Mouse (Mus musculus): ENCODE measurements at regions not wholly inside any gene's neighbourhood (a gene's known extent, or its start where the extent isn't known, plus 50 kb on each side); places are given as distances from the start of the nearest gene placed in this dataset.

DNA sequence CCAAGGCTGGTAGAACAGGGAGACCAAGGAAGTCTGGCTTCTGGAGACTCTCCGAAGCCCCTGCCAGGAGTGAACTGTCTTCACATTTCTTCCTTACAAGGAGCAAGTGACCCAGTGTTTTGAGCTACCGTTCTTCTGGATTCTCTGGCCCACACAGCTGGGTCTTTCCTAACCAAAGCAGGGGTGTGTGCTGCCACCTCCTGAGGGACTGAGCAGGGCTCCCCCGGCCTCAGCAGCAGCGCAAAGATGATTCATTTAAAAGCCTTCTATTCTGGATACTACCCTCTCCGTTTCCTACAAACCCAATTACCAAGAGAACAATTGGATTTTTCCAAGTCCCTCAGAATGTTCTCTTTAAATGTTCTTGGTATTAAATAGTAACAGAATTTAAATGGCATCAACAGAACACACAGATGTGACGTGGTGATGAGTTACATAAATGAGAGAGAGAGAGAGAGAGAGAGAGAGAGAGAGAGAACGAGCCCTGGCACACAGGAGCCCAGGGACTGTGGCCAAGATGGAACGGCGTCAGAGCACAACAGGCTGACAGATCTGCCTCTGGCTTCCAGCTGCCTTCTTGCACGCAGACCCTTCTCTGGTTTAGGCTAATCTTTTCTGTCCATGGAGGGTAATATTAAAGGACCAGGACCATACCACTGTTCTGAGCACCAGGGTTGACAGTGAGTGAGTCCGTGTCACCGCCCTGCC lies 191.6 kb downstream of the Agtpbp1 start:
- H3K27ac ChIP-seq, result peak overlapping the region; percentile 89
- peak; percentile 58 to 63 for DNase-seq (ENCODE audit: extremely low spot score in 1 of 2, low spot score in 2 of 2)
- H3K4me3 ChIP-seq, result no peak overlapping the region
- intact Hi-C loops (cut with DNase I), result loop anchor here (5.0 to 10.0 kb wide), 2 partner anchors 181 to 299 kb away; no protein-coding TSS in a partner anchor
- no peak for TF ChIP-seq CTCF (IDR thresholded peaks at IDR 0.05)

DNA sequence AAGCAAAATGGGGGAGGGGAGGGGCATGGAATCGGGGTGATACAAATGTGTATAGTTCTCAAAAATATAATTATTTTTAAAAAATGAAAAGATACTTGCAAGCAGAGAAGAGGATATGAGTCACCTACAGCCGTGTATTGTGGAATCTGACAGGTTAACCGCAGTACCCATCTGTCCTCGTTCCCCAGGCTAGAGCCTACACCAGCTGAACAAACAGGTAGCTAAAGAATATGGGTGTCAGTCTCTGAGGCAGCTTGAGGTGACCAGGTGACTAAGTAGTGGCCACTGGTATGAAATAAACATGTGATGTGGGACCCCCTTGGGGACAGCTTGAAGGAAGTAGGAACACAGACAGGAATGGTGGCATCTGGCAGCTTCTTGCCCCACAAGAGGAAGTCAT lies 192.2 kb downstream of the Agtpbp1 start:
- no peak overlapping the region for H3K4me3 ChIP-seq
- no peak for DNase-seq (ENCODE audit: extremely low spot score in 1 of 2, low spot score in 2 of 2)
- TF ChIP-seq CTCF (IDR thresholded peaks at IDR 0.05), result no peak
- intact Hi-C loops (cut with DNase I), result loop anchor here (5.0 to 10.0 kb wide), 2 partner anchors 181 to 298 kb away; no protein-coding TSS in a partner anchor
- peak overlapping the region; percentile 89 for H3K27ac ChIP-seq

DNA sequence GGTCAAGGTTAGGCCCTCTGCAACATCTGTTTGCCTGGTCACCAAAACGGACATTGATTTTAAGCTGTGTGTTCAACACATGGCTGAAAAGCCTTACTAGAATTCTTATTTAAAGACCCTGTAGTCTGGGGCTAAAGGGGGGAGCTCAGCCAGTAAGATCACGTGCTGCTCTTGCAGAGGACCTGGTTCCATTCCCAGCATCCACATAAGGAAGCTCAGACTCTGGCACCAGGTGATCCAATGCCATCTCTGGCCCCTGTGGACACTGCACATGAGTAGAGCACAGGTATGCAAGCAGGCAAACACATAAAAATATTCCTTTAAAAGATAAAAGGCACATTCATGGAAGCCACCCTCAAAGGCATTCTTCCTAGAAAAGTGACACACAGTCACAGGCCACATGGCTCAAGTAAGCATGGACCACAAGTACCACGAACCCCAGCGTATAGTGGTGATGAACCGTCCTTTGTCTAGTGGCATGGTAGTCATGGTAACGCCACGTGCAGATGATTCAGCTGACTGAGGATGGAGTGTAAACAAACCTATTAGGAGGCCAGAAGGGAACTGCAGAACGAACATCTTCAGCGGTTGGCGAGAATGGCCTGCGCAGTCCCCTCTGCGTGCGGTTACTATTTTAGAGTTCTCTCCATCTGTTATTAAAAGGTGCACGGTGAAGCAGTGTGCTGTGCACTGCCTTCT lies 197.3 kb downstream of the Agtpbp1 start:
- intact Hi-C loops (cut with DNase I), result no loop called here
- no peak for TF ChIP-seq CTCF (IDR thresholded peaks at IDR 0.05)
- Histone ChIP-seq H3K27ac (no peak overlapping the region), H3K4me3 (no peak overlapping the region)
- DNase-seq (ENCODE audit: extremely low spot score in 1 of 2, low spot score in 2 of 2), result no peak

GRCm38 (mm10) chr13:59386935-59387540 lies 198.0 kb downstream of the Agtpbp1 start:
- Histone ChIP-seq H3K27ac (no peak overlapping the region), H3K4me3 (no peak overlapping the region)
- intact Hi-C loops (cut with DNase I), result no loop called here
- no peak for TF ChIP-seq CTCF (IDR thresholded peaks at IDR 0.05)
- DNase-seq (ENCODE audit: extremely low spot score in 1 of 2, low spot score in 2 of 2), result no peak

DNA sequence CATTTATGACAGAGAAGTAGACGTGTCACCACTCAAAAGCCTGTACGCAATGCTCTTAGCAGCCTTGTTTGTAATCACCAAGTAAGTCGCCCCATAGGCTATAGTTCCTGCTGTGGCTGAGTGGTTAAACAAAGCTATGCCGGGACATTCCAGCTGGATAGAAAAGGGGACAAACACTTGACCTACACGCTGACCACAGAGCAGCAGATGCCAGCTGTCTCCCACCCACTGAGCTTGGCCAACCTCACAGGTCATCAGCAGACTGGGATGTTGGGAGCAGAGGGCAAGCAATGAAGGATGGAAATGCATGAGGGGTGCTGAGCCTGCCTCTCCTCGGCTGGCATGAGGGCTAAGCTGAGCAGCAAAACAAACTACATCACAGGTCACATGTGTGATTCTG lies 199.2 kb downstream of the Agtpbp1 start:
- no peak for DNase-seq (ENCODE audit: extremely low spot score in 1 of 2, low spot score in 2 of 2)
- intact Hi-C loops (cut with DNase I), result no loop called here
- TF ChIP-seq CTCF (IDR thresholded peaks at IDR 0.05), result no peak
- Histone ChIP-seq H3K27ac (no peak overlapping the region), H3K4me3 (no peak overlapping the region)

GRCm38 (mm10) chr13:59370141-59370816 lies 214.7 kb downstream of the Agtpbp1 start:
- no peak for DNase-seq (ENCODE audit: extremely low spot score in 1 of 2, low spot score in 2 of 2)
- intact Hi-C loops (cut with DNase I), result no loop called here
- Histone ChIP-seq H3K4me3 (no peak overlapping the region), H3K27ac (no peak overlapping the region)
- TF ChIP-seq CTCF (IDR thresholded peaks at IDR 0.05), result no peak

GRCm38 (mm10) chr13:59368550-59369449 lies 216.2 kb downstream of the Agtpbp1 start:
- H3K4me3 ChIP-seq, result no peak overlapping the region
- no peak for TF ChIP-seq CTCF (IDR thresholded peaks at IDR 0.05)
- no peak for DNase-seq (ENCODE audit: extremely low spot score in 1 of 2, low spot score in 2 of 2)
- intact Hi-C loops (cut with DNase I), result loop anchor here (10.0 kb wide), 1 partner anchor 184 kb away; no protein-coding TSS in a partner anchor
- no peak overlapping the region for H3K27ac ChIP-seq

GRCm38 (mm10) chr13:59365460-59365859 lies 219.6 kb downstream of the Agtpbp1 start:
- no peak overlapping the region for H3K27ac ChIP-seq
- peak; percentile 84 to 86 for DNase-seq (ENCODE audit: extremely low spot score in 1 of 2, low spot score in 2 of 2)
- TF ChIP-seq CTCF (IDR thresholded peaks at IDR 0.05), result peak; percentile 80
- no peak overlapping the region for H3K4me3 ChIP-seq
- intact Hi-C loops (cut with DNase I), result loop anchor here (2.0 to 10.0 kb wide), 2 partner anchors 181 to 727 kb away; no protein-coding TSS in a partner anchor

- Histone ChIP-seq H3K27ac (no peak overlapping the region), H3K4me3 (no peak overlapping the region)
- intact Hi-C loops (cut with DNase I), result loop anchor here (10.0 kb wide), 1 partner anchor 179 kb away; no protein-coding TSS in a partner anchor
- TF ChIP-seq CTCF (IDR thresholded peaks at IDR 0.05), result peak; percentile 14
- no peak for DNase-seq (ENCODE audit: extremely low spot score in 1 of 2, low spot score in 2 of 2)
Measured at GRCm38 (mm10) chr13:59363428-59363827, 221.6 kb downstream of the Agtpbp1 start.

DNA sequence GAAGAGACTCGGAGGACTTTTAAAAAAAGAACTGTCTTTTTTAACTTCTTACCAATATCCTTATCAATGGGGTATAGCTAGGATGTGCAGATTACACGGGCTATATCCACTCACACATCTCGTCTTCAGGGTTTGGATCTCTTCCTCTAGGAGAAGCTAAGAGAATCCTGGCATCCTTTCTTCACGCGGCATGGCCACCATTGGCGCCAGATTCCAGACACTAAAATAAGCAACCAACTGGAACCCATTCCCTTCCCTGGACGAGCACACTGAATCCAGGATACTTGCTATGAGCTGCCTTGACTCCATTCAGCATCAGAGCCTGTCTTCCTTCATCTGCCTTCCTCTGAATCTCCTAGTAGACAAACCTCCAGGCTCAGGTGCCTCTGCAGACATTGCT lies 223.7 kb downstream of the Agtpbp1 start:
- intact Hi-C loops (cut with DNase I), result loop anchor here (10.0 kb wide), 1 partner anchor 177 kb away; no protein-coding TSS in a partner anchor
- Histone ChIP-seq H3K4me3 (no peak overlapping the region), H3K27ac (0 out of 2 replicates have a peak overlapping the region, but pooled peaks have one; percentile 15)
- TF ChIP-seq CTCF (IDR thresholded peaks at IDR 0.05), result no peak
- DNase-seq (ENCODE audit: extremely low spot score in 1 of 2, low spot score in 2 of 2), result no peak

All from left cerebral cortex, adult 2 months (tissue).